Mouse (Mus musculus) forebrain, embryonic 10.5 days (tissue): Measurements from ENCODE around the gene Hist2h2ac. TPM values are rescaled to one million over a fixed set of nuclear protein-coding genes. Genes with fewer than 3 reads are reported as not detected.
"Not testable (repeated sequence)": the region's sequence is repeated elsewhere in the genome, so short reads cannot be mapped to it uniquely, and the experiment has no call there.

Source experiments
- DNase-seq: peaks from one replicate; pipeline ENCODE4 v3.0.0-alpha.2; 2017; ENCODE audit warnings: low spot score; ENCODE audit errors: extremely low spot score
- H3K27ac ChIP-seq: fragments of 300-500 bp; sonication (generic); 2 replicates; pipeline ENCODE4 v1.5.1; 2016; ENCODE audit warnings: mild to moderate bottlenecking
- H3K27me3 ChIP-seq: fragments of 300-500 bp; sonication (generic); 2 replicates; pipeline ENCODE4 v1.6.1; 2016; ENCODE audit warnings: mild to moderate bottlenecking; ENCODE audit not compliant: poor library complexity, severe bottlenecking
- H3K36me3 ChIP-seq: fragments of 300-500 bp; sonication (generic); replicated peaks from 2 replicates; pipeline ENCODE4 v1.6.1; 2016; ENCODE audit warnings: mild to moderate bottlenecking, moderate library complexity
- H3K4me1 ChIP-seq: fragments of 300-500 bp; sonication (generic); 2 replicates; pipeline ENCODE4 v1.6.1; 2016
- H3K4me3 ChIP-seq: fragments of 300-500 bp; sonication (generic); 2 replicates; pipeline ENCODE4 v1.5.1; 2016; ENCODE audit warnings: mild to moderate bottlenecking, moderate library complexity
- H3K9me3 ChIP-seq: fragments of 300-500 bp; sonication (generic); 2 replicates; pipeline ENCODE4 v1.6.1; 2016; ENCODE audit warnings: mild to moderate bottlenecking, moderate library complexity
- WGBS: fragments of 180-500 bp; shearing (Covaris S2); methylation state at CpG from one replicate; pipeline ENCODE4 v1.1.7; 2016; 5-methylcytosine and 5-hydroxymethylcytosine counted together
- microRNA-seq: library from miRNA; unstranded; fragments of <30 nt; microRNA quantifications from one replicate; pipeline ENCODE4, GENCODE M21; 2017
- polyA plus RNA-seq: library from polyadenylated mRNA; unstranded; fragments of >200 nt; fragmentation: Nextera tagmentation; extraction: Ambion mirVana; gene quantifications from 2 replicates; pipeline ENCODE4 v1.2.1, GENCODE M21; 2016

The Hist2h2ac gene
- polyA plus RNA-seq, 1 experiment from 2014 or later, result 11.3 TPM

- H3K27ac ChIP-seq, result no peak overlapping the region
- DNase-seq, result no peak
- no peaks in the 10 kb centered on the region for H3K27me3 ChIP-seq
- peaks cover 45% of the 10 kb centered on the region for H3K4me1 ChIP-seq
- H3K36me3 ChIP-seq, result peaks cover 47% of the 10 kb centered on the region
- WGBS, result 72% methylated on average over 4 of the region's 4 CpGs
- no peak overlapping the region for H3K4me3 ChIP-seq
- H3K9me3 ChIP-seq, result no peaks in the 10 kb centered on the region
These were observed 41.1 kb downstream of the Hist2h2ac start for GRCm38 (mm10) chr3:96179531-96179930.

GRCm38 (mm10) chr3:96178902-96179301, 41.8 kb downstream of the Hist2h2ac start:
- H3K36me3 ChIP-seq, result peaks cover 54% of the 10 kb centered on the region
- H3K4me1 ChIP-seq, result peaks cover 49% of the 10 kb centered on the region
- no peaks in the 10 kb centered on the region for H3K27me3 ChIP-seq
- no peak for DNase-seq
- WGBS, result 81% methylated on average over 2 of the region's 2 CpGs
- no peak overlapping the region for H3K4me3 ChIP-seq
- H3K9me3 ChIP-seq, result no peaks in the 10 kb centered on the region
- no peak overlapping the region for H3K27ac ChIP-seq

GRCm38 (mm10) chr3:96178427-96178826, 42.3 kb downstream of the Hist2h2ac start:
- Histone ChIP-seq H3K4me1 (peaks cover 51% of the 10 kb centered on the region), H3K36me3 (peaks cover 58% of the 10 kb centered on the region), H3K27me3 (no peaks in the 10 kb centered on the region), H3K27ac (no peak overlapping the region), H3K9me3 (no peaks in the 10 kb centered on the region), H3K4me3 (no peak overlapping the region)
- DNase-seq, result no peak
- 90% methylated on average over 4 of the region's 4 CpGs for WGBS

- H3K4me3 ChIP-seq, result peak overlapping the region; percentile 5; the same call in 1 of the 2 replicates
- H3K27ac ChIP-seq, result no peak overlapping the region
- H3K4me1 ChIP-seq, result peaks cover 43% of the 10 kb centered on the region
- 96% methylated on average over 6 of the region's 6 CpGs for WGBS
- no peaks in the 10 kb centered on the region for H3K27me3 ChIP-seq
- H3K36me3 ChIP-seq, result peaks cover 63% of the 10 kb centered on the region
- DNase-seq, result no peak
- H3K9me3 ChIP-seq, result no peaks in the 10 kb centered on the region
These were observed 45.4 kb downstream of the Hist2h2ac start for GRCm38 (mm10) chr3:96175251-96175650.

- H3K9me3 ChIP-seq, DNase-seq, H3K27me3 ChIP-seq, H3K27ac ChIP-seq: not testable (repeated sequence)
- 92% methylated on average over 4 of the region's 4 CpGs for WGBS
- peaks cover 46% of the 10 kb centered on the region for H3K4me1 ChIP-seq
- peak overlapping the region; percentile 82 for H3K4me3 ChIP-seq
- H3K36me3 ChIP-seq, result peaks cover 67% of the 10 kb centered on the region
These were observed 46.6 kb downstream of the Hist2h2ac start for GRCm38 (mm10) chr3:96174042-96174441.

- Histone ChIP-seq H3K36me3 (peaks cover 65% of the 10 kb centered on the region), H3K27me3 (no peaks in the 10 kb centered on the region), H3K9me3 (no peaks in the 10 kb centered on the region), H3K4me1 (peaks cover 46% of the 10 kb centered on the region), H3K27ac (peak overlapping the region; percentile 95), H3K4me3 (peak overlapping the region; percentile 82)
- no peak for DNase-seq
- WGBS, result 43% methylated on average over 7 of the region's 7 CpGs
These were observed 47.5 kb downstream of the Hist2h2ac start for GRCm38 (mm10) chr3:96173185-96173584.

GRCm38 (mm10) chr3:96172197-96173178, 48.2 kb downstream of the Hist2h2ac start, which contains the start of gene Sf3b4:
Gene Sf3b4 (plus strand): TSS chr3:96172332.
- peak; percentile 96 for DNase-seq
- under 1% methylated on average over 58 of the region's 58 CpGs for WGBS
- Histone ChIP-seq H3K4me1 (peaks cover 46% of the 10 kb centered on the region), H3K4me3 (peak within 1 kb of the TSS; percentile 82), H3K36me3 (peaks cover 60% of the 10 kb centered on the region), H3K27me3 (no peaks in the 10 kb centered on the region), H3K9me3 (no peaks in the 10 kb centered on the region), H3K27ac (peak within 1 kb of the TSS; percentile 95)

- no peaks in the 10 kb centered on the region for H3K9me3 ChIP-seq
- peaks cover 46% of the 10 kb centered on the region for H3K4me1 ChIP-seq
- peak overlapping the region; percentile 82 for H3K4me3 ChIP-seq
- H3K36me3 ChIP-seq, result peaks cover 54% of the 10 kb centered on the region
- DNase-seq, result no peak
- no peaks in the 10 kb centered on the region for H3K27me3 ChIP-seq
- WGBS, result 27% methylated on average over 18 of the region's 18 CpGs
- H3K27ac ChIP-seq, result peak overlapping the region; percentile 95
These were observed 49.0 kb downstream of the Hist2h2ac start for GRCm38 (mm10) chr3:96171583-96172196.

GRCm38 (mm10) chr3:96170976-96171545, 49.6 kb downstream of the Hist2h2ac start:
- H3K27me3 ChIP-seq, result no peaks in the 10 kb centered on the region
- peak overlapping the region; percentile 82 for H3K4me3 ChIP-seq
- peak overlapping the region; percentile 95 for H3K27ac ChIP-seq
- DNase-seq, result no peak
- WGBS, result 79% methylated on average over 10 of the region's 10 CpGs
- H3K4me1 ChIP-seq, result peaks cover 46% of the 10 kb centered on the region
- peaks cover 47% of the 10 kb centered on the region for H3K36me3 ChIP-seq
- no peaks in the 10 kb centered on the region for H3K9me3 ChIP-seq

Small RNAs within 50 kb of the gene (microRNA-seq; reads per million reads assigned to microRNA genes)
- gene Gm44492, result not detected
- gene Gm47311, result not detected
- not detected for gene Gm47313

Other genes with a start within 250 kb of the Hist2h2ac start
- gene Plekho1, start 224.9 kb downstream of the Hist2h2ac start, polyA plus RNA-seq, result 66.0 and 69.1 TPM in 2 replicates
- gene Vps45, start 162.4 kb downstream of the Hist2h2ac start, polyA plus RNA-seq, result 24.1 and 28.0 TPM in 2 replicates
- gene Otud7b, start 116.4 kb downstream of the Hist2h2ac start, polyA plus RNA-seq, result 14.1 and 20.8 TPM in 2 replicates
- gene Mtmr11, start 58.9 kb downstream of the Hist2h2ac start, polyA plus RNA-seq, result 9.3 TPM in 2 replicates
- 276 and 284 TPM in 2 replicates for gene Sf3b4, start 48.5 kb downstream of the Hist2h2ac start, polyA plus RNA-seq
- 2.1 and 3.5 TPM in 2 replicates for gene Sv2a, start 39.7 kb downstream of the Hist2h2ac start, polyA plus RNA-seq
- gene Bola1, start 1.2 kb downstream of the Hist2h2ac start, polyA plus RNA-seq, result 89.3 and 93.0 TPM in 2 replicates
- gene Hist2h2ab, start 1.0 kb downstream of the Hist2h2ac start, polyA plus RNA-seq, result not detected in 2 replicates
- 12.8 and 15.5 TPM in 2 replicates for gene Hist2h2be, start 239 bp upstream of the Hist2h2ac start, polyA plus RNA-seq
- gene Hist2h3c2, start 18.2 kb upstream of the Hist2h2ac start, polyA plus RNA-seq, result 5.9 and 6.4 TPM in 2 replicates
- 19.2 and 34.4 TPM in 2 replicates for gene Hist2h2aa2, start 19.4 kb upstream of the Hist2h2ac start, polyA plus RNA-seq
- gene Hist2h2aa1, start 24.6 kb upstream of the Hist2h2ac start, polyA plus RNA-seq, result 8.1 and 16.6 TPM in 2 replicates
- gene Hist2h3c1, start 25.8 kb upstream of the Hist2h2ac start, polyA plus RNA-seq, result 0.86 TPM in 1 of 2 replicates, not detected in the other
- 12.0 and 14.2 TPM in 2 replicates for gene Hist2h4, start 42.4 kb upstream of the Hist2h2ac start, polyA plus RNA-seq
- gene Hist2h3b, start 47.8 kb upstream of the Hist2h2ac start, polyA plus RNA-seq, result 48.0 and 48.8 TPM in 2 replicates
- gene Hist2h2bb, start 48.9 kb upstream of the Hist2h2ac start, polyA plus RNA-seq, result 10.2 and 10.5 TPM in 2 replicates
- 0.84 and 1.3 TPM in 2 replicates for gene Fcgr1, start 73.1 kb upstream of the Hist2h2ac start, polyA plus RNA-seq
- gene BC107364, start 231.4 kb upstream of the Hist2h2ac start, polyA plus RNA-seq, result 0.20 TPM in 1 of 2 replicates, not detected in the other